Mouse (Mus musculus) cortical plate, adult 2 months (tissue): ENCODE data around the gene Sox15.

Source experiments
- CTCF ChIP-seq: fragments of 200-500 bp; IDR thresholded peaks from 2 replicates; pipeline ENCODE4 v1.5.1; 2011; ENCODE audit warnings: mild to moderate bottlenecking, control low read depth, low read length; ENCODE audit not compliant: insufficient read depth; ENCODE audit errors: extremely low read depth
- POLR2A ChIP-seq: fragments of 200-500 bp; IDR thresholded peaks from 2 replicates; pipeline ENCODE4 v1.6.1; 2011; ENCODE audit warnings: mild to moderate bottlenecking, low read length, control low read depth; ENCODE audit not compliant: insufficient read depth; ENCODE audit errors: extremely low read depth

DNA sequence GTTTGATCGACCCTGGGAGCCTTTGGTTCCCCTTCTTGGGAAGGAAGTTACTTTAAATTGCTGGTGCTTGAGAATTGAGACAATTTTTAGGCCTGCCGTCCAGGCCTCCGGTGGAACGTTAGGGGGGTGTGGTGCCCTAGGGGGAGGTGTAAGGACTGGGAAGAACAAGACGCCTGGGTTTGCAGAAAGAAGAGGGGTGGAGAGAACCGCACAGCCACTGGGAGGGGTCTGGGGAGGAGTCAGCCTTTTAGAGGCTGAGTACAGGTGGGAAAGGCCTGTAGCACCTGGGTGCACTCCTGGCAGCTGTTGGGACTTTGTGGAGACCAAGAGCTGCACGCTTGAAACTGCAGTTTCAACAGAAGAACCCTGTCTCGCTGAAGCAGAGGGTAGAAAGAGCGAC lies 354 bp upstream of the Sox15 start:
- TF ChIP-seq POLR2A = no peak
- no peak for TF ChIP-seq CTCF
